Mouse (Mus musculus) liver, postnatal 0 days (tissue): ENCODE results near the gene Tbc1d10a.

Experiments
- CTCF ChIP-seq: sonication (generic); IDR thresholded peaks from 2 replicates; pipeline ENCODE4 v1.5.1; 2016; ENCODE audit warnings: antibody characterized with exemption, low read depth
- EP300 ChIP-seq: IDR thresholded peaks from 2 replicates; pipeline ENCODE4 v1.6.1; 2016; ENCODE audit warnings: antibody characterized with exemption, low read depth, mild to moderate bottlenecking

DNA sequence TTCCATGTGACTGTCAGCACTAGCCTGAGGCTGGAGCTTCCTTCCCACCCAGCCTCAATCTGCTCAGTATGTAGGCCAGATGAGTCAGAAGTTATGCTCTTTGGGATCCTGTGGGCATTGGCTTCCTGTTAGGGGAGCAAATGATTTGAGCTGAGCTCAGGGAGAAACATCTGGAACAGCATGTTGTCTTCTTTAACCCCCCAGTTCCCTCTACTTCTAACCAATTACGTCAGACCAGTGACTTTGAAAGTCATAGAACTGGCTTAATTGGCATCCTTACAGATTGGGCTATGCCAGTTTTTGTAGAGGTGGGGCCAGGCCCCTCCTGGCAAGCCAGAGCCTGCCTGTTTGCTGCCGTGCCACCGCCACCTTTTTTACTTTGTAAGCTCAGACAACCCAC, 4.1 kb downstream of the Tbc1d10a start:
- TF ChIP-seq CTCF (no peak), EP300 (no peak)
